Mouse (Mus musculus) liver, embryonic 12.5 days (tissue): Measurements from ENCODE around the gene Zcchc7. TPM values are rescaled to one million over a fixed set of nuclear protein-coding genes. Genes with fewer than 3 reads are reported as not detected.
"Not testable (repeated sequence)": the region's sequence is repeated elsewhere in the genome, so short reads cannot be mapped to it uniquely, and the experiment has no call there.

Experiments used
- ATAC-seq: fragments of 200-750 bp; cut with Nextera tagmentation; 2 replicates; pipeline ENCODE4 v1.8.0; 2017; ENCODE audit warnings: moderate number of reproducible peaks, mild to moderate bottlenecking, moderate library complexity
- H3K27ac ChIP-seq: fragments of 300-500 bp; sonication (generic); 2 replicates; pipeline ENCODE4 v1.5.1; 2016; ENCODE audit warnings: mild to moderate bottlenecking
- H3K27me3 ChIP-seq: fragments of 300-500 bp; sonication (generic); replicated peaks from 2 replicates; pipeline ENCODE4 v1.6.1; 2016; ENCODE audit warnings: mild to moderate bottlenecking, moderate library complexity
- H3K36me3 ChIP-seq: fragments of 300-500 bp; sonication (generic); 2 replicates; pipeline ENCODE4 v1.6.1; 2016; ENCODE audit warnings: mild to moderate bottlenecking, moderate library complexity
- H3K4me1 ChIP-seq: fragments of 300-500 bp; sonication (generic); 2 replicates; pipeline ENCODE4 v1.6.1; 2016
- H3K4me2 ChIP-seq: fragments of 300-500 bp; sonication (generic); 2 replicates; pipeline ENCODE4 v1.6.1; 2016; ENCODE audit warnings: mild to moderate bottlenecking, moderate library complexity
- H3K4me3 ChIP-seq: fragments of 300-500 bp; sonication (generic); 2 replicates; pipeline ENCODE4 v1.5.1; 2016; ENCODE audit warnings: mild to moderate bottlenecking, moderate library complexity
- H3K9ac ChIP-seq: fragments of 300-500 bp; sonication (generic); 2 replicates; pipeline ENCODE4 v1.6.1; 2016; ENCODE audit warnings: mild to moderate bottlenecking, moderate library complexity
- H3K9me3 ChIP-seq: fragments of 300-500 bp; sonication (generic); replicated peaks from 2 replicates; pipeline ENCODE4 v1.6.1; 2016; ENCODE audit warnings: mild to moderate bottlenecking, moderate library complexity
- whole genome bisulfite sequencing: fragments of 180-500 bp; shearing (Covaris S2); methylation state at CpG from one replicate; pipeline ENCODE4 v1.1.7; 2016; ENCODE audit not compliant: insufficient replicate concordance; 5-methylcytosine and 5-hydroxymethylcytosine counted together
- polyA plus RNA-seq: library from polyadenylated mRNA; unstranded; fragments of >200 nt; fragmentation: Nextera tagmentation; extraction: Ambion mirVana; gene quantifications from 2 replicates; pipeline ENCODE4 v1.2.1, GENCODE M21; 2016

The Zcchc7 gene
- polyA plus RNA-seq, 1 experiment from 2014 or later = 17.2 TPM

- H3K4me3 ChIP-seq, H3K36me3 ChIP-seq, H3K27me3 ChIP-seq, H3K9ac ChIP-seq, H3K4me1 ChIP-seq, H3K9me3 ChIP-seq, ATAC-seq, H3K4me2 ChIP-seq, H3K27ac ChIP-seq: not testable (repeated sequence)
- WGBS = 95% methylated on average over 2 of the region's 2 CpGs
Measured at GRCm38 (mm10) chr4:44946126-44946525, 190.4 kb downstream of the Zcchc7 start.

DNA sequence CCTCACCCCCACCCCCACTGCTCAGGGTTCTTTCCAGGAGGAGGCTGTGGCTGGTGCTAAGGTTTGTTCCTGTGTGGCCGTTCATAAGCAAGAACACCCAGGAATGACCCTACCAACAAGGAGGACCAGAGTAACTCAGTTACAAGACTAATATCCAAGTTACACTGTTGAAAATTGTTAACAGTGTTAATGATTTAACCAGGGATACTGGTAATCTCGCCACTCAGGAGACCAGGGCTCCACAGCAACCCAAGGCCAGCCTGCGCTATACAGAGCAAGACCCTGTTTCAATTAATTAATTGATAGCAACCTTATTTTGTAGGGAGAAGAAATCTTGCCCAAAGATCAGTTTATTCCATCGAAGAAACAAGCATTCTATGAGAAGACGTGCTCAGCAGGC lies 191.8 kb downstream of the Zcchc7 start:
- Histone ChIP-seq H3K36me3 (no peaks in the 10 kb centered on the region), H3K9ac (no peak overlapping the region), H3K27ac (no peak overlapping the region), H3K4me2 (no peak overlapping the region), H3K9me3 (no peaks in the 10 kb centered on the region), H3K4me1 (0 out of 2 replicates have a peak, but pooled peaks cover 1% of the 10 kb centered on the region), H3K4me3 (no peak overlapping the region), H3K27me3 (0 out of 2 replicates have a peak, but pooled peaks cover 6% of the 10 kb centered on the region)
- no peak for ATAC-seq
- WGBS = 71% methylated on average over 5 of the region's 5 CpGs

GRCm38 (mm10) chr4:44948314-44948713 lies 192.6 kb downstream of the Zcchc7 start:
- 78% methylated on average over 1 of the region's 1 CpGs for WGBS
- H3K9ac ChIP-seq = no peak overlapping the region
- 0 out of 2 replicates have a peak, but pooled peaks cover 6% of the 10 kb centered on the region for H3K27me3 ChIP-seq
- H3K36me3 ChIP-seq = no peaks in the 10 kb centered on the region
- H3K4me1 ChIP-seq = no peaks in the 10 kb centered on the region
- no peak for ATAC-seq
- no peak overlapping the region for H3K4me2 ChIP-seq
- no peak overlapping the region for H3K4me3 ChIP-seq
- H3K27ac ChIP-seq = no peak overlapping the region
- H3K9me3 ChIP-seq = no peaks in the 10 kb centered on the region

DNA sequence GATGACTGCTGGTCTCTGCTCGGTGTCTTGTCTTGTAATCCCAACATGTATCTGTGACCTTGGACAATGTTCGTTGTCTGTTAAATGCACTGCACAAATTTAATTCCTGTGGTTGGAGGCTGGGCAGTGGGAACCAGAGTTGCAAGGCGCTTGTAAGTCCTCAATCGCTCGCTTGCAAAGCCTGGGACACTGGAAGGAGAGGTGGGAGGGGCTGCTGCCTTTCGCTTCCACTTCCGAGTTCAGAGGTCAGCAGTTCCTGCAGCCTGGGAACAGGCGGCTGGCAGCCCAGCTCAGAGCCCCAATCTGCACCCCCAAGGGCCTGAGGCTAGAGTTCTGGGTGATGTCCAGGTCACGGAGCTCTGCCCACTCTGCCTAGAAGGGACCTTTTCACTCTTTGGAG lies 197.4 kb downstream of the Zcchc7 start:
- 76% methylated on average over 9 of the region's 9 CpGs for WGBS
- Histone ChIP-seq H3K4me1 (no peaks in the 10 kb centered on the region), H3K36me3 (no peaks in the 10 kb centered on the region), H3K9ac (no peak overlapping the region), H3K9me3 (no peaks in the 10 kb centered on the region), H3K27me3 (0 out of 2 replicates have a peak, but pooled peaks cover 6% of the 10 kb centered on the region), H3K4me3 (no peak overlapping the region), H3K4me2 (no peak overlapping the region), H3K27ac (no peak overlapping the region)
- no peak for ATAC-seq

DNA sequence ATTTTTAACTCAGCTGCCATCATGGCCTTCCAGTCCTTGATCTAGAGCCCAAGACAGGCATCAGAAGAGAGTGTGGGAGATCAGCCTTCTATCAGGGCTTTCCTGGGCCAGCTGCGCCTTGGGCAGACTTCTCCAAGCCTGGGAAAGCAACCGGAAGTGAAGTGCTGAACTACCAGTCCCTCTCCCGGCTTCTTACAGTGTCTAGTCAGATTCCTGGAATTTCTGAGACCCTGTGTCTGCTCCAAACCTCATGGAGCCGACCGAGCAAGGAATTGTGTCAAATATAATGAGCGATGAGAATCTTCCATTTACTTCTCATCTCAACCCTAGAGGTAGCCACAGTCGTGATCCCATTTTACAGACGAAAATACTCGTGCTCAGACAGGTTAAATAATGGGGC lies 203.1 kb downstream of the Zcchc7 start:
- Histone ChIP-seq H3K27me3 (0 out of 2 replicates have a peak, but pooled peaks cover 6% of the 10 kb centered on the region), H3K9me3 (no peaks in the 10 kb centered on the region), H3K9ac (no peak overlapping the region), H3K4me2 (no peak overlapping the region), H3K36me3 (no peaks in the 10 kb centered on the region), H3K4me3 (no peak overlapping the region), H3K4me1 (no peaks in the 10 kb centered on the region; the same call in 1 of the 2 replicates), H3K27ac (no peak overlapping the region)
- 69% methylated on average over 9 of the region's 9 CpGs for WGBS
- no peak for ATAC-seq

DNA sequence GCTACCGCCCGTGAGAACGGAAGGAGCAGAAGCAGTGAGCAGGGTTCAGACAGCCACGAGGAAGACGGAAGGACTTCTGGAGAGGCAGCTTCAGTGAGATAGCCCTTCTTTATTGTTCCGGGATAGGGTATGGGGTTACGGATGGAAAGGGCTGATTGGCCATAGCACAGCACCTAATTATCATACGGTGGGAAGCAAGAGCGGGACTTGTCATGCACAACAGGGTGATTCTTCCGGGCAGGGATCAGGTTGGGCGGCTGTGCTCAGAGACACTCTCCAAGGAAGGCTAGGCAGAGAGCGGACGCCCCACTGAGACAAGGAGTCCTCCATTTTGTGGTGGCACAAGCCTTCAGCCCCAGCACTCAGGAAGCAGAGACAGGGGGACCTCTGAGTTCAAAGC lies 203.5 kb downstream of the Zcchc7 start:
- Histone ChIP-seq H3K27me3 (0 out of 2 replicates have a peak, but pooled peaks cover 6% of the 10 kb centered on the region), H3K27ac (no peak overlapping the region), H3K4me2 (no peak overlapping the region), H3K4me1 (no peaks in the 10 kb centered on the region; the same call in 1 of the 2 replicates), H3K9ac (no peak overlapping the region), H3K36me3 (no peaks in the 10 kb centered on the region), H3K4me3 (no peak overlapping the region), H3K9me3 (no peaks in the 10 kb centered on the region)
- 85% methylated on average over 13 of the region's 13 CpGs for WGBS
- no peak for ATAC-seq

DNA sequence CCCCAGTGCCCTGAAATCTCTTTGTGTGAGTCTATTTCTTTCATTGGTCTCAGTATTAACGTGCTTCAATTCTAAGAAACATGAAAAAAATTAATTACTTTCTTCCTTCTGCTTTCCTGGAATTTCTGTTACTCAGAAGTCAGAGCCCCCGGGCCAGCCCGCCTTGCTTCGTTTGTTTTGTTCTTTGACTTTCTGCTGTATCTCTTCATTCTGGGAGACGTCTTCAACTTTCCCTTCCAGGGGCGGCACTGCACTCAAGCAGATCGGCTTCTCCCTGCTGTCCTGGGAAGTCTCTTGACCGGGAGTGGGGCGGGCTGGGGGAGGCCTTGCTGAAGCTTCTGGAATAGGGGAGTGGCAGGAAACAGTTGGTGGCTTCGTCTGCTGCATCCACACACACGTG lies 207.5 kb downstream of the Zcchc7 start:
- 0 out of 2 replicates have a peak, but pooled peaks cover 10% of the 10 kb centered on the region for H3K27me3 ChIP-seq
- no peaks in the 10 kb centered on the region; the same call in 1 of the 2 replicates for H3K4me1 ChIP-seq
- WGBS = 55% methylated on average over 11 of the region's 11 CpGs
- no peak overlapping the region for H3K9ac ChIP-seq
- H3K4me3 ChIP-seq = no peak overlapping the region
- ATAC-seq = no peak
- H3K4me2 ChIP-seq = no peak overlapping the region
- H3K27ac ChIP-seq = no peak overlapping the region
- H3K36me3 ChIP-seq = no peaks in the 10 kb centered on the region
- H3K9me3 ChIP-seq = no peaks in the 10 kb centered on the region

DNA sequence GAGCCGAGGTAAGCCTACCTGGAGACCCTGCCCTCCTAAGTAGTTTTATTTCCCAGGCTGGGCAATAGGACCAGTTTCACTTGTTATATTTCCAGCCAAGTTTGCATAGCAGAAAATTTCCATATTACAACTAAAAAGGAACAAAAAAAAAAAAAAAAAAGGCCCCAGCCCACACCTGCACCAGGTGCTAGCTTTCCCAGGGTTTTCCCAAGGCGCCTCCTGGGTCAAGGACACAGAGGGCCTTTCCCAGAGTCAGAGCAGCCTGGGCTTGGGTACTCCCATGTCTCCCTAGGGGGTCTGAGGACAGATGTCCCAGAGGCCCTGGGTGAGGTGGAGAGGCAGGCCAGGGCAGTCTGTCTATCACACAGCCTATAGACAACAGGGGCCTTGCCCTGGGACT lies 209.5 kb downstream of the Zcchc7 start:
- no peak overlapping the region for H3K4me3 ChIP-seq
- H3K9me3 ChIP-seq = no peaks in the 10 kb centered on the region
- no peak overlapping the region for H3K9ac ChIP-seq
- H3K27ac ChIP-seq = no peak overlapping the region
- no peaks in the 10 kb centered on the region for H3K36me3 ChIP-seq
- H3K27me3 ChIP-seq = 0 out of 2 replicates have a peak, but pooled peaks cover 5% of the 10 kb centered on the region
- H3K4me2 ChIP-seq = no peak overlapping the region
- no peak for ATAC-seq
- 58% methylated on average over 2 of the region's 2 CpGs for WGBS
- no peaks in the 10 kb centered on the region; the same call in 1 of the 2 replicates for H3K4me1 ChIP-seq

DNA sequence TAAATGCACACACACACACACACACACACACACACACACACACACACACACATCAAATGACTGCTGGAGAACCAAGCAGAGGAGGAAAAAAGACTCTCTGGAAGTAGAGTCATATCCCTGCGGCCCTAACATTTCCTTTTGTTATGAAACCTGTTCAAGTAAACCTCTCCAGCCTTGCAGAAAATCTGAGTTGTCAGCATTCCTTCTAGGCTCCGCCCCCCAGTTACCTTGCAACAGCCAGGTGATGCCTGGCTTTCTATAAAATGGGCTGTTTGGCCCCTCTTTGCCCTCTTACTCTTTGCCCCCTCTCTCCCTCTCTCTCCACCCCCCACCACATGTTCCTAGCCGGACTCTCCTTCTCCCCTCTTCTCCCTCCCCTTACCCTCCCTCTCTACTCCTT lies 210.1 kb downstream of the Zcchc7 start:
- WGBS = 66% methylated on average over 3 of the region's 3 CpGs
- Histone ChIP-seq H3K9me3 (no peaks in the 10 kb centered on the region), H3K4me2 (no peak overlapping the region), H3K9ac (no peak overlapping the region), H3K27ac (no peak overlapping the region), H3K27me3 (0 out of 2 replicates have a peak, but pooled peaks cover 5% of the 10 kb centered on the region), H3K4me1 (no peaks in the 10 kb centered on the region; the same call in 1 of the 2 replicates), H3K36me3 (no peaks in the 10 kb centered on the region), H3K4me3 (no peak overlapping the region)
- no peak for ATAC-seq

DNA sequence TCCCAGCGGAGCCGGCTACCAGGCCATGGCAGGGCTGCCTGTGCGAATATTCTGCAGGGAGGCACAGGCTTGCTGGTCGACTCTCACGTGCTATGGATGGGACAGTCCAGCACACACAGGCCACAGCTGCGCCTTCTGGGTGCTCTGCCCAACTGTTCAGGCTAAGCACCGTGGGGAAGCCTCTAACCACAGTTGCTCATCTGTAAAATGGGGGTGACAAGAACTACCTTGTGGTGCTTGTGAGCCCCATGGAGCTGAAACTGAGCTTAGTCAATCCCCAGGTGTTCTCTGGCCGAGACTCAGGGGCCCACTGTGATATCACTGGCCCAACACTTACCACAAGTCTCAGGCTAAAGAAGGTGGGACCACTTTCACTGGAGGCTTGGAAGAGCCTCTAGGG lies 211.7 kb downstream of the Zcchc7 start:
- 66% methylated on average over 8 of the region's 8 CpGs for WGBS
- no peak overlapping the region for H3K9ac ChIP-seq
- no peak for ATAC-seq

GRCm38 (mm10) chr4:44970056-44970455 lies 214.4 kb downstream of the Zcchc7 start:
- H3K36me3 ChIP-seq = no peaks in the 10 kb centered on the region
- no peak overlapping the region for H3K27ac ChIP-seq
- no peaks in the 10 kb centered on the region for H3K9me3 ChIP-seq
- peaks cover 10% of the 10 kb centered on the region for H3K4me1 ChIP-seq
- H3K27me3 ChIP-seq = 0 out of 2 replicates have a peak, but pooled peaks cover 9% of the 10 kb centered on the region
- H3K4me3 ChIP-seq = no peak overlapping the region
- 86% methylated on average over 7 of the region's 7 CpGs for whole genome bisulfite sequencing
- no peak for ATAC-seq
- H3K4me2 ChIP-seq = no peak overlapping the region
- no peak overlapping the region for H3K9ac ChIP-seq

More for the DNA sequence above, 211.7 kb downstream of the Zcchc7 start:
- H3K36me3 ChIP-seq = no peaks in the 10 kb centered on the region
- no peaks in the 10 kb centered on the region; the same call in 1 of the 2 replicates for H3K4me1 ChIP-seq
- H3K27me3 ChIP-seq = 0 out of 2 replicates have a peak, but pooled peaks cover 9% of the 10 kb centered on the region
- no peak overlapping the region for H3K4me3 ChIP-seq
- H3K9me3 ChIP-seq = no peaks in the 10 kb centered on the region
- no peak overlapping the region for H3K27ac ChIP-seq
- H3K4me2 ChIP-seq = no peak overlapping the region

DNA sequence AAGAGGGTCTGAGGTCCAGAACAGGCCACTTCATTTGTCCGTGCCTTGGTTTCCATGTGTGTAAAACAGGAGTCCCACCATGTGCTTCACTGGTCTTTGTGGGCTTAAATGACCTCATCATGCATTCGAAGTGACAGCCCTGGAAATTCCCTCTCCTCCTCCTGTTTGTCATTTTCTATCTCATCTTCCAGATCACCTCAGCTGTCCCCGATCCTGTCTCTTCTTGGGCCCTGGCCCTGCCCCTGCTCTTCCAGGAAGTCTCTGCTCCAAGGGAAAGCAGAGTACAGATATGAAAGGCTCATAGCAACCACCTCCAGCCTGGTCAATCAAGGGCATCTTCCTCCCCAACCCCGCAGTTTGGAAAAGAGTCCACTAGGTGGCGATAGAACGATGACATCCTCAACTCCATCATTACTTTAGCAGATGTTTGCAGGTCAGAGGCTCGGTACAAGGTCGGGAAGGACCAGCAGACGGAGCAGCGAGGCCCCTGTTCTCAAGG lies 215.0 kb downstream of the Zcchc7 start:
- no peak overlapping the region for H3K9ac ChIP-seq
- H3K4me1 ChIP-seq = peaks cover 10% of the 10 kb centered on the region
- no peak for ATAC-seq
- H3K27ac ChIP-seq = no peak overlapping the region
- H3K4me3 ChIP-seq = no peak overlapping the region
- H3K4me2 ChIP-seq = no peak overlapping the region
- 16% methylated on average over 10 of the region's 10 CpGs for WGBS
- H3K36me3 ChIP-seq = no peaks in the 10 kb centered on the region
- no peaks in the 10 kb centered on the region for H3K9me3 ChIP-seq
- H3K27me3 ChIP-seq = 0 out of 2 replicates have a peak, but pooled peaks cover 9% of the 10 kb centered on the region
